Mouse (Mus musculus): Measurements from ENCODE around the gene Malrd1.

- no peak for TF ChIP-seq POLR2A (IDR thresholded peaks at IDR 0.05; ENCODE audit: insufficient read length, low read depth)
- TF ChIP-seq USF1 (IDR thresholded peaks at IDR 0.05; ENCODE audit: low read depth) = no peak
- no peak for TF ChIP-seq MAX (IDR thresholded peaks at IDR 0.05; ENCODE audit: low read depth)
- no peak for TF ChIP-seq TCF12 (IDR thresholded peaks at IDR 0.05; ENCODE audit: insufficient read depth, poor library complexity, severe bottlenecking)
- no peak for TF ChIP-seq MYOD1 (IDR thresholded peaks at IDR 0.05; ENCODE audit: control insufficient read depth in 1 of 3, insufficient read length in 2 of 3, low read depth in 2 of 3)
- no peak for TF ChIP-seq POLR2AphosphoS2 (IDR thresholded peaks at IDR 0.05; ENCODE audit: insufficient read length, low read depth)
- no peak for TF ChIP-seq TCF3 (IDR thresholded peaks at IDR 0.05; ENCODE audit: insufficient read length, low read depth)
- TF ChIP-seq CEBPB (IDR thresholded peaks at IDR 0.05; ENCODE audit: insufficient read depth, poor library complexity, severe bottlenecking) = no peak
- TF ChIP-seq E2F4 (IDR thresholded peaks at IDR 0.05; ENCODE audit: insufficient read depth) = no peak
- no peak for TF ChIP-seq REST (IDR thresholded peaks at IDR 0.05; ENCODE audit: insufficient read depth, insufficient read length)
- TF ChIP-seq MYOG (IDR thresholded peaks at IDR 0.05; ENCODE audit: control insufficient read depth in 1 of 3, insufficient read depth in 1 of 3, insufficient read length in 2 of 3, low read depth in 2 of 3) = no peak
Measured at GRCm38 (mm10) chr2:15744979-15745688, 218.9 kb downstream of the Malrd1 start.

Data from myocyte (in vitro differentiated cells).